Mouse (Mus musculus) E14TG2a.4 (cell line): ENCODE measurements around the gene Kif26b.

ENCODE experiments used
- CTCF ChIP-seq: conservative IDR thresholded peaks from 2 replicates; pipeline ENCODE4 v1.5.1; 2014; ENCODE audit warnings: low read length
- NANOG ChIP-seq: IDR thresholded peaks from 2 replicates; pipeline ENCODE4 v1.6.1; 2014; ENCODE audit warnings: borderline replicate concordance, low read length, mixed read lengths

DNA sequence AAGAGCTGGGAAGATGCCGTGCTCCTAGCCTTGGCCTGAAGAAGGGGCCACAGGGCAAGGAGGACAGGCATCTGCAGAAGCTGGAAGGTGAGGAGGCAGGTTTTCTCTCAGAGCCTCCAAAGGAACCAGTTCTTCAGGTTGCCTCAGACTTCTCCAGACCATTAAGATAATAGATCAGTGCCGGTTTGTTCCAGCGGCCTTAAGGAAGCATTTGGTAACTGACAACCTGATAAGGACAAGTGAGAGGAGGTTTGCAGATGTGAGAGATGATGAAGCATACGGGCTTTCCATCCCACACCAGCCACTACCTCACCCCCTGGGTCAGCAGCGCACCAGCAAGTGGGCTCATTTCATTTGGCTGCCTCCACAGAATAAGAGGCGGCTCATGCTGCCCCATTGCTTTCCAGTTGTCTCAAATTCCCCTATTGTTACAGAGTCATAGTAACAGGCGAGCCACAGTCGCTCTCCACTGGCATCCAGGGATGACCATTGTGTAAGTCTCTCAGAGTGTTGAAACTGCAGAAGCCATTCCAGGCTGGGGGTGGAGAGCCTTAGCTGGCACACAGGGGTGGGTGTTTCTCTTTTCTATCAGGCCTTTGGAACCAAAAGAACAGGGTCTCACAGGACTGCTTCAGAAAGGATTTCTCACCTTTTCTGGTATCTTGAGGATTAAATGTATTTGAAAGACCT lies 156.2 kb downstream of the Kif26b start:
- TF ChIP-seq CTCF: no peak
- TF ChIP-seq NANOG: no peak
